Mouse (Mus musculus) gastrocnemius, adult 2 months (tissue): ENCODE measurements around the gene Cdh24. TPM values are rescaled to one million over a fixed set of nuclear protein-coding genes. Genes with fewer than 3 reads are reported as not detected.

Experiments
- DNase-seq: peaks from one replicate; pipeline ENCODE4 v3.0.0; 2022
- H3K27ac ChIP-seq: fragments of 200-600 bp; 2 replicates; pipeline ENCODE4 v1.8.1; 2022; ENCODE audit warnings: mild to moderate bottlenecking
- H3K4me3 ChIP-seq: fragments of 200-600 bp; 2 replicates; pipeline ENCODE4 v1.8.1; 2022; ENCODE audit warnings: mild to moderate bottlenecking, moderate library complexity
- CTCF ChIP-seq: fragments of 200-600 bp; IDR thresholded peaks from 2 replicates; pipeline ENCODE4 v1.8.1; 2022; ENCODE audit warnings: antibody characterized with exemption, mild to moderate bottlenecking, moderate library complexity
- intact Hi-C: fragments of 180-260 bp; cut with DNase I; formaldehyde crosslinking; loops from one replicate; pipeline ENCODE4 v1.15.1; 2025
- microRNA-seq: library from miRNA; unstranded; fragments of <30 nt; microRNA quantifications from one replicate; pipeline ENCODE4 v1.2.0, GENCODE M21; 2021
- total RNA-seq, 2 experiments: library from RNA; stranded (reverse); gene quantifications; 2 replicates each; pipeline ENCODE4 v1.2.3; 2021

The Cdh24 gene
- total RNA-seq, 2 experiments from 2014 or later, result 0.46 to 0.53 TPM

DNA sequence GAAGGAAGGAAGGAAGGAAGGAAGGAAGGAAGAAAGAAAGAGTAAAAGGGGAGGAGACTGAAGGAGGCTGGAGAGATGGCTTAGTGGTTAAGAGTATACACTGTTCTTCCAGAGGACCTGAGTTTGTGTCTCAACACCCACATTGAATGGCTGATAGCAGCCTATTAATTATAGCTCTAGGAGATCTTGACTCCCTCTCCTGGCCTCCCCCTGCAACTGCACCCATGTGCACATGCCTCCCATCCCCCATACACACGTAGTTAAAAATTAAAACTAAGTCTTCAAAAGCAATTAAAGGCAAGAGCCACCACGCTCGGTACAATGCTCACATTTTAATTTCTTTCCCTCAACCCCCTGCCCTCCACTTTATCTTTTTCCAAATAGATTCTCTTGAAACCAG lies 47.1 kb downstream of the Cdh24 start:
- no peak overlapping the region for H3K27ac ChIP-seq
- intact Hi-C loops, result no loop called here
- peak; percentile 30 for TF ChIP-seq CTCF

DNA sequence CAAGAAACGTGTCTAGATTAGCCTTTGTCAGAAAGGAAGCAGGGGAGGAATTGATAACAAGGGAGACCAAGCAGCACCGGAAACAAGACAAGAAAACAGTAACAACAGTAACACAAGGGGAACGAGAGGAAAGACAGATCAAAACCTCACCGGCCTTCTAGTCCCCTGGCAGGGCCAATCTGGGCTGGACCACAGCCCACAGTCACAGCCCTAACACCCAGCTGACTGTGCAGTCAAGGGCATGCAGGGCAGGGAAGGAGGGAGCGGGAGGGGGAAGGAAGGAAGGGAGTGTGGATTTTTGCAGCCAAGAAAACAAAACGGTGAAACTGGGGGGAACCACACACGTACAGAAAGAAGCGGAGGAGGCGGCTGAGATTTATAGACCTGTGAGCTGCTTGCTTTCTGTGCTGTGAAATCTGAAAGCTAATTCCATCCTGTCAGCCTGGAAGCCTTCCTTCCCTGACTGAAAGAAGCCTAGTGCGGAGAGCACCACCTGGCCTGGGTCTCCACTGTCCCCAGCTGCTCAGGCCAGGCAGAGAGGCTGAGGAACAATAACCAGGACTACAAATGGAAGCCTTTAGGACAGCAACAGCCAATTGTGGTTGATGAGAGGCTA lies 48.7 kb downstream of the Cdh24 start:
- no peak for TF ChIP-seq CTCF
- H3K4me3 ChIP-seq, result peak overlapping the region; percentile 37
- intact Hi-C loops, result no loop called here
- peak overlapping the region; percentile 77 for H3K27ac ChIP-seq
- peak; percentile 63 for DNase-seq

More for the DNA sequence above, 47.1 kb downstream of the Cdh24 start:
- DNase-seq, result no peak
- no peak overlapping the region for H3K4me3 ChIP-seq

DNA sequence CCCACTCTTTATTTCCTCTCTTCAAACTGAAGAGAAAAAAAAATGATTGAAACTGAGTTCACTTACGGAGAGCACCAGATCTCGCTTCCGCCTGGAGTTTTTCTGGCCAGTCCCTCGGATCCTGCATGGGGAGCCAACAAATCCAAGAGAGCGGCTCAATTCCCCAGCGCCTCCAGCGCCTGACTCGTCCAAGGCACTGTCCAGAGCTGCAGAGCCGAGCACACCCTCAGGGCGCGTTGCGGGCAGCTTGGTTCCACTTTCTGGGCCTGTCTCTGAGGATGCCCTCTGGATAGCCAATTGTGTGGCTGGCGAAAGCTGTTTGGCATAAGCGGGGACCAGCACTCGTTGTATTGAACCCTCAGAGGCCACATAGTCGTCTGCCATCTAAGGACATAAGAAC lies 50.1 kb downstream of the Cdh24 start:
- peak; percentile 33 for DNase-seq
- H3K4me3 ChIP-seq, result no peak overlapping the region
- no peak for TF ChIP-seq CTCF
- intact Hi-C loops, result no loop called here
- no peak overlapping the region for H3K27ac ChIP-seq

DNA sequence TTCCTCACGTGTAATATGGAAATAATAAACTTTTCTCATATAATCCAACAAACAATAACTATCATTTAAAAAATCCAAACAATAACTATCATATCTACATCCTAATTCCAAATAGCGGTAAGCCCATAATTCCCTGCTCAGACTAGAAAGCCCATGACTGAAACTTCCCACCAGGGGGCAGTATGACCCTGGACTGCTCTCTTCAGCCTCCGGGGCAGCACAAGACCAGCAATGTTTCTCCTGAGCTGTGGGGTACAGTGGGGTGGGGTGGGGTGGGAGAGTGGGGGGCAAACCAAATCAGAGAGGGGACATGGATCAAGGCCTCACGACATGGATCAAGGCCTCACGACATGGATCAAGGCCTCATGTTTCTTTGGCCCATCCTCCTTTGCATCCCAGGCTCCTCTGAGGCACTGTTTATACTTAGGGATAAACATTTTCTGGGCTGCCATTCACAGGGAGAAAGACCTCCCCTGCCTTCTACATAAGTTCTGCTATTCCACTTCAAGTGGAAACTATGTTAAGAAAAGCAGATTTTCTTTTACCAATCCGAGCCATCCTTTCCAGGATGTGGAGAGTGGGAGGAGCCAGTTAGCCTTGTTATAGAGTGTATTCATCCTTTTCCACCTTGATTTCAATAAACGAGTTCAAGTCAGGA lies 57.4 kb downstream of the Cdh24 start:
- Histone ChIP-seq H3K27ac (no peak overlapping the region), H3K4me3 (no peak overlapping the region)
- peak; percentile 80 for TF ChIP-seq CTCF
- intact Hi-C loops, result loop anchor here (5.0 kb wide), 1 partner anchor 58 kb away; the partner anchor contains the start of genes Cdh24 and Gm17606
- peak; percentile 76 for DNase-seq

DNA sequence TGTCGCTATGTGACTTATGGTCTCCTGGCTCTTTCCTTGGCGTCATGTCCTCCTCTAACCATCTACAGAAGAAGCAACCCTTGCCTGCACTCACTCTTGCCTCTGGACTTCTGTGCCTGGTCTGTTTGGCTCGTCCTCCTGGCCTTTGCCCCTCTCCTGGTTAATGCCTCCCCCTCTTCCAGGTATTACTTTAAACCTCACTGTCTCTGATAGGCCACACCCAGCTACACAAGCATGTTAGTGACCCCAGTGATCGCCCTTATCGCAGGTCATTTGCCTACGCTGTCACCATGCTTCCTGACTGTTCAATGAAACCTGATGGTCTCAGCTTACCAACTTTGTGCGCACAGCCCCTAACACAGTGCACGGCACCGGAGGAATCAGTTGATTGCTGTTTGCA lies 58.6 kb downstream of the Cdh24 start:
- DNase-seq, result no peak
- Histone ChIP-seq H3K27ac (no peak overlapping the region), H3K4me3 (no peak overlapping the region)
- TF ChIP-seq CTCF, result no peak
- intact Hi-C loops, result loop anchor here (5.0 kb wide), 1 partner anchor 60 kb away; the partner anchor contains the start of genes Cdh24 and Gm17606

Small RNA genes within 50 kb of the gene (microRNA-seq; reads per million reads assigned to microRNA genes)
- not detected for gene Mir686
- not detected for gene Mir6948

Other genes with a start within 250 kb of the Cdh24 start
- gene Slc7a7, start 223.6 kb downstream of the Cdh24 start, total RNA-seq, result 1 to 10 TPM in 1 of 2 experiments, under 1 TPM in 1; 0.56 to 2.0 TPM
- 100 to 1,000 TPM; 102 to 111 TPM for gene Mrpl52, start 214.5 kb downstream of the Cdh24 start, total RNA-seq
- gene Mmp14, start 209.8 kb downstream of the Cdh24 start, total RNA-seq, result 10 to 100 TPM in 1 of 2 experiments, 1 to 10 TPM in 1; 8.5 to 14.0 TPM
- gene Lrp10, start 177.2 kb downstream of the Cdh24 start, total RNA-seq, result 10 to 100 TPM; 27.9 to 36.5 TPM
- not detected for gene Rem2, start 165.3 kb downstream of the Cdh24 start, total RNA-seq
- gene Prmt5, start 123.8 kb downstream of the Cdh24 start, total RNA-seq, result 10 to 100 TPM; 32.5 to 34.6 TPM
- 1 to 10 TPM; 3.1 to 3.3 TPM for gene Haus4, start 86.7 kb downstream of the Cdh24 start, total RNA-seq
- gene Ajuba, start 63.8 kb downstream of the Cdh24 start, total RNA-seq, result 1 to 10 TPM; 1.4 to 1.8 TPM
- 1 to 10 TPM; 2.2 to 4.0 TPM for gene 4931414P19Rik, start 35.4 kb downstream of the Cdh24 start, total RNA-seq
- gene Psmb5, start 23.3 kb downstream of the Cdh24 start, total RNA-seq, result 100 to 1,000 TPM; 161 to 172 TPM
- not detected for gene Psmb11, start 19.9 kb downstream of the Cdh24 start, total RNA-seq
- not detected for gene Gm17606, start 412 bp downstream of the Cdh24 start, total RNA-seq
- 10 to 100 TPM in 1 of 2 experiments, 1 to 10 TPM in 1; 7.0 to 11.0 TPM for gene 1700123O20Rik, start 44.9 kb upstream of the Cdh24 start, total RNA-seq
- gene Acin1, start 45.6 kb upstream of the Cdh24 start, total RNA-seq, result 10 to 100 TPM; 75.5 to 81.7 TPM
- not detected for gene Gm29776, start 57.5 kb upstream of the Cdh24 start, total RNA-seq
- gene Cebpe, start 70.8 kb upstream of the Cdh24 start, total RNA-seq, result not detected
- gene Slc7a8, start 140.6 kb upstream of the Cdh24 start, total RNA-seq, result 10 to 100 TPM; 21.4 to 23.6 TPM
- gene Rnf212b, start 172.8 kb upstream of the Cdh24 start, total RNA-seq, result 1 to 10 TPM; 1.0 to 5.0 TPM
- gene Homez, start 229.6 kb upstream of the Cdh24 start, total RNA-seq, result 1 to 10 TPM; 3.0 to 5.2 TPM
- 1 to 10 TPM; 2.6 to 3.5 TPM for gene Ppp1r3e, start 236.2 kb upstream of the Cdh24 start, total RNA-seq
- gene Bcl2l2, start 242.0 kb upstream of the Cdh24 start, total RNA-seq, result 10 to 100 TPM; 23.1 to 26.8 TPM
- gene Gm20521, start 242.1 kb upstream of the Cdh24 start, total RNA-seq, result 1 to 10 TPM in 1 of 2 experiments, under 1 TPM in 1; 0.56 to 4.4 TPM